Mouse (Mus musculus) embryonic fibroblast, embryonic 13.5 days (primary cell): ENCODE data around the gene Ltc4s.

Experiments used
- CTCF ChIP-seq: IDR thresholded peaks from 2 replicates; pipeline ENCODE4 v1.5.1; 2011; ENCODE audit warnings: mild to moderate bottlenecking, control low read depth, low read length, moderate library complexity, borderline replicate concordance; ENCODE audit not compliant: insufficient read depth
- POLR2A ChIP-seq: IDR thresholded peaks from 2 replicates; pipeline ENCODE4 v1.6.1; 2011; ENCODE audit warnings: low read depth, mild to moderate bottlenecking, control low read depth, low read length, moderate library complexity

GRCm38 (mm10) chr11:50208039-50208438 is 30.4 kb downstream of the Ltc4s start:
- no peak for TF ChIP-seq POLR2A
- TF ChIP-seq CTCF: no peak
